Mouse (Mus musculus) kidney, adult 2 months (tissue): Measurements from ENCODE around the gene Phrf1. TPM values are rescaled to one million over a fixed set of nuclear protein-coding genes. Genes with fewer than 3 reads are reported as not detected.

Source experiments
- DNase-seq: peaks from one replicate; pipeline ENCODE4 v3.0.0; 2021
- H3K27ac ChIP-seq: fragments of 200-500 bp; 2 replicates; pipeline ENCODE4 v1.5.1; 2012; ENCODE audit warnings: low read depth, low read length, control low read depth, inconsistent platforms; ENCODE audit not compliant: insufficient read depth
- H3K27me3 ChIP-seq: fragments of 200-500 bp; replicated peaks from 2 replicates; pipeline ENCODE4 v1.6.1; 2012; ENCODE audit warnings: mild to moderate bottlenecking, moderate library complexity, low read length, inconsistent platforms; ENCODE audit not compliant: control insufficient read depth, insufficient read depth
- H3K36me3 ChIP-seq: fragments of 200-500 bp; 2 replicates; pipeline ENCODE4 v1.6.1; 2012; ENCODE audit warnings: mild to moderate bottlenecking, moderate library complexity, low read length, inconsistent platforms; ENCODE audit not compliant: control insufficient read depth, insufficient read depth
- H3K4me1 ChIP-seq: fragments of 200-500 bp; 2 replicates; pipeline ENCODE4 v1.6.1; 2011; ENCODE audit warnings: low read length; ENCODE audit not compliant: control insufficient read depth, insufficient read depth
- H3K4me3 ChIP-seq: fragments of 200-500 bp; 2 replicates; pipeline ENCODE4 v1.5.1; 2011; ENCODE audit warnings: mild to moderate bottlenecking, low read depth, low read length, control low read depth; ENCODE audit not compliant: insufficient read depth
- CTCF ChIP-seq: fragments of 200-500 bp; conservative IDR thresholded peaks from 2 replicates; pipeline ENCODE4 v1.5.1; 2011; ENCODE audit warnings: low read depth, mild to moderate bottlenecking, control low read depth, low read length, moderate library complexity, mixed read lengths; ENCODE audit not compliant: insufficient read depth, insufficient read length
- POLR2A ChIP-seq: fragments of 200-500 bp; IDR thresholded peaks from one replicate; pipeline ENCODE4 v1.6.1; 2011; ENCODE audit warnings: low read depth, low read length, control low read depth
- WGBS: fragments of 180-500 bp; shearing (Covaris S2); methylation state at CpG from one replicate; pipeline ENCODE4 v1.1.7; 2018; 5-methylcytosine and 5-hydroxymethylcytosine counted together
- polyA plus RNA-seq: library from polyadenylated mRNA; depleted of rRNA; stranded (reverse); fragments of >200 nt; gene quantifications from 2 replicates; pipeline ENCODE4 v1.2.3, GENCODE M21; 2012

Phrf1 gene
- polyA plus RNA-seq, 1 experiment, result 19.1 TPM

DNA sequence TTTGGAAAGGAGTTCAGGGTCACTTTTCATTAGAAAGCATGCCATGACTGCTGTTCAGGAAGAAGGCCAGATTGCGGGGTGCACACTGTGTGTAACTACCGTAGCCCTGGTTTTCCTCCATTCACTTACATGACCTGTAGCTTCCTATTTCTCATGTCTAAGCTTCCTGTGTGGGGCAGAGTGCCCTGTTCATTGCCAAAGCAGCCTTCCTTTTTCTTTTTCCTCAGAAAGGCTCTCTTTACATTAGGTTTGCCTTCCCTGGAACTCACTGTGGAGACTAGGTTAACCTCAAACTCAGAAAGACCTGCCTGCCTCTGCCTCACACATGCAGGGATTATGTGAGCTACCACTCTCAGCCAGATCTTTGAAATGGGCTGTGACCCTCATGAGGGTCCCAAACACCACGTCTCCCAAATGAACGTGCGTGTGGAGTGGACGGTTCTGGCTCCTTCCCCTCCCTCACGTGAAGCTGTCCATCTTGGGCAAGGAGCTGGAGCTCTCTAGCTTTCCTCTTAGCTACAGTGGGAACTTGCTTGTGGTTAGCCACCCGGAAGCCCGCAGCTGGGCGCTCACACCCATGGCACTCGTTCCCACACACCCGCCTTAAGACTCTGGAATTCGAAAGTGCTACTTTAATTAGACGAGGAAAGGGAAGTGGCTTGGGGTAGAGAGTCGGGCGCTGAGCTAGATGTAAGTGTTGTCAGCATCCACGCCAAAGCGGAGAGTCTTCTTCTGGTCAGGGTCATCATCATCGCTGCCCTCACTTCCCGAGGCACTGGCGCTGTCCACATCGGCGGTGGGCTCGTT lies 40.1 kb downstream of the Phrf1 start:
- peak; percentile 38 for DNase-seq
- peaks cover 3% of the 10 kb centered on the region; the same call in 1 of the 2 replicates for H3K4me1 ChIP-seq
- no peak overlapping the region for H3K27ac ChIP-seq
- H3K36me3 ChIP-seq, result no peaks in the 10 kb centered on the region
- H3K27me3 ChIP-seq, result no peaks in the 10 kb centered on the region
- 72% methylated on average over 24 of the region's 24 CpGs for WGBS
- H3K4me3 ChIP-seq, result no peak overlapping the region; the same call in 1 of the 2 replicates
- no peak for TF ChIP-seq CTCF
- TF ChIP-seq POLR2A, result no peak

DNA sequence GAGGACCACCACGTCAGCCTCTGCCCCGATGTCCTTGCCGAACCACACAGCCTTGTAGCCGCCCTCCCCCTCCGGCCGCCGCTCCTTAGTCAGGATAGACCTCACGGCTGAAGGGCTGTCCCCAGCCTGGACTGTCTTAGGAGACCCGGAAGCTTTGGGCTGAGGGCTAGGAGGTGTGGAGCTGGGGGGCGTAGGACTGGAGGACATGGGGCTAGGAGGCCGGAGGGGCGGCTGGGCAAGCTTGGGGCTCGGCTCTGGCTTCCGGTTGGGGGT lies 40.6 kb downstream of the Phrf1 start:
- Histone ChIP-seq H3K36me3 (no peaks in the 10 kb centered on the region), H3K27me3 (no peaks in the 10 kb centered on the region), H3K27ac (no peak overlapping the region), H3K4me3 (no peak overlapping the region; the same call in 1 of the 2 replicates), H3K4me1 (peaks cover 3% of the 10 kb centered on the region; the same call in 1 of the 2 replicates)
- TF ChIP-seq POLR2A (no peak), CTCF (no peak)
- WGBS, result 79% methylated on average over 14 of the region's 14 CpGs
- no peak for DNase-seq

DNA sequence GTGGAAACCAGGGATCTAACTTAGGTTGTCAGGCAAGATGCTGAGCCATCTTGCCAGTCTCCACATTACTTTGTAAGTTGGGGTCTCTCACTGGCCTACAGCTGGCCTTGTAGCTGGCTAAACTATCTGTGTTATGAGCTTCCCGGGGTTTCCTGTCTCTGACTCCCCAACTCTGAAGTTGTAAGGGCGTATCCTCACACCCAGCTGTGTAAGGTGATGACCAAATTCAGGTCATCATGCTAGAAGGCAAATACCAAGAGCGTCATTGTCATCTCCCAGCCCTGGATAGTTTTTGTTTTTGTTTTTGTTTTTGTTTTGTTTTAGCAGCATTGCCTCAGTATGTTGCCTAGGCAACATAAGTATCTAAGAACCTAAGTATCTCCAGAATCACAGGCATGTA lies 42.0 kb downstream of the Phrf1 start:
- TF ChIP-seq POLR2A, result no peak
- TF ChIP-seq CTCF, result no peak
- DNase-seq, result no peak
- no peaks in the 10 kb centered on the region for H3K36me3 ChIP-seq
- H3K4me1 ChIP-seq, result peaks cover 7% of the 10 kb centered on the region; the same call in 1 of the 2 replicates
- no peak overlapping the region for H3K27ac ChIP-seq
- H3K4me3 ChIP-seq, result no peak overlapping the region
- WGBS, result 87% methylated on average over 3 of the region's 3 CpGs
- no peaks in the 10 kb centered on the region for H3K27me3 ChIP-seq

DNA sequence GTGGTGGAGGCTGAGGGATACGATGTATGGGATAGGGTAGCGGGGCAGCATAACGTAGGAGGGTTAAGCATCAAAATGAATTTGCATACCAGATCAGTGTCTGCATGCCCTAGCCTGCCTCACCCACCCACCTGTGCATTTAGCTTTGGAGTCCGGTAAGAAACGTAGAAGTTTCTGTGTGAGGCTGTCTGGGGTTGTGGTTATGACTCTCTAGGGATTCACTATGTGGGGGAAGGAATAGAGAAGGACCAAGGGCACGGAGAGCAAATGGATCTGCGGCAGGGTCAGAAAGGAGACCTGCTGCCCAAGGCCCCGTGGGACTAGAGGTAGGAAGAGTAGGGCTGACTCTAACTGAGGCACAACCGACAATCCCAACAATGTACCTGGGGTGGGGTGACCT lies 46.8 kb downstream of the Phrf1 start:
- 75% methylated on average over 9 of the region's 9 CpGs for WGBS
- no peak for DNase-seq
- no peaks in the 10 kb centered on the region for H3K27me3 ChIP-seq
- TF ChIP-seq POLR2A (no peak), CTCF (no peak)
- H3K4me3 ChIP-seq, result peak overlapping the region; percentile 56; the same call in 1 of the 2 replicates
- no peak overlapping the region for H3K27ac ChIP-seq
- no peaks in the 10 kb centered on the region for H3K36me3 ChIP-seq
- peaks cover 12% of the 10 kb centered on the region; the same call in 1 of the 2 replicates for H3K4me1 ChIP-seq

DNA sequence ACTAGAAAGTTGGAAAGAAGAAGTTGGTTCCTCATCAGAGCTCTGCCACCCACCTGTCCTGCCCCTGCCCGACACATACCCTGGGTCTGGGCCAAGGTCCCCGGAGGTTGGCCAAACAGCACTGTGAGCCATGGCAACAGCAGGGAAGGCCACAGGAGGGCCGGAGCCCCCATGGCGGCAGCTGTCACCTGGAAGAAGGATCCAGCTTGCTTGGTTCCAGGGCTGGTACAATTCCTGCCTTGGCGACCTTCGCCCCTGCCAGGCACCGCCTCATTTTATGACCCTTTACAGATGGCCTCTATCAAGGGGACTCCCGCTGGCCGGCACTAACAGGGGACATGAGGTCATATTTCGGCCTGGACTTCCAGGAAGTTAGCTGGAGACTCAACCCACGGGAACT lies 48.0 kb downstream of the Phrf1 start, which contains the start of gene Cdhr5:
Gene Cdhr5, minus strand, starts transcription at position 241 of the 400 bp plus-strand sequence.
- peak; percentile 91 for DNase-seq
- H3K4me3 ChIP-seq, result peak within 1 kb of the TSS; percentile 56
- no peaks in the 10 kb centered on the region for H3K27me3 ChIP-seq
- no peaks in the 10 kb centered on the region for H3K36me3 ChIP-seq
- WGBS, result 29% methylated on average over 11 of the region's 11 CpGs
- peaks cover 17% of the 10 kb centered on the region for H3K4me1 ChIP-seq
- TF ChIP-seq POLR2A (no peak), CTCF (no peak)
- H3K27ac ChIP-seq, result peak within 1 kb of the TSS; percentile 66

DNA sequence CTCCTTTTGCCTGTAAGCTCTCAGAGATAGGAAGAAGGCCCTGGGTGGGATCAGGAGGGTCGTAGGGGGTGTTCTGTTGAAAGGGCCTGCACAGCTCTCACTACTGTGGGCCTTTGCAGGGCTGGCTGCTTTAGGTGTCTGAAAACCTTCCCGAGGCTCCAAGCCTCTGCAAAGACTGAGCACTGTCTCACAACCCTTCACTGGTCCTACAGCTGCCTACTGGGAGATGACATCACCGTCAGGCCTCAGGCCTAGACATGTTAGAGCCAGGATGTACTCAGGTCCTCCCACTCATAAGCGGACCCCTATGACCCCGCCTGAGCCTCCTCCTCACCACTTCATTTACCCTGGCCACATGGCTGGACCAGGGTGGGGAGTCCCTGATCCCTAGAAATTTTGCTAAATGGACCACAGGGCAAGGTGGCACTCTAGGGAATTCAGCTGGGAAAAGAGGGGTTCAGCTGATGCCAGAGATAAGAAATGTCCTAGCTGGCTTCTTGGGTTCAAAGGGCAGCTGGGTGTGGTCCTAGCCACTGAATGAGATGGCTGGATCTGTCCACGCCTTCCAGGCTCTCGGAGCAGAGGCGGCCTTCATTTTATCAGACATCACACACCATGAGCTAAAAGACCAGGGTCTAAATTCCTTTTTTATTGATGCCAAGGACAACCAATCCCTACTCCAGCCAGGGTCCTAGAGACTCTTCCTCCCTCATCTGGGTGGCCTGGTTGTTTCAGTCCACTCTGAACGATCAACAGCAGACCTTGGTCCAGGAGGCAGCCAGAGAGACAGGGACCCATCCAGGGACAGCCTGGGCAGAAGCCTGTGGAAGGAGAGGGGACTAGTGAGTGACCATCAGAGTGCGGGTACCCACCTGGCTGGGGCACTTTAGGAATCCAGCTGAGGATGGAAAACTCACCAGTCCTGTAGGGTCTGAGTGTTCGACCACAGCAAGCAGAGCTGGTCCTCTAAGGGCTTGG lies 49.4 kb downstream of the Phrf1 start:
- Histone ChIP-seq H3K4me1 (peaks cover 21% of the 10 kb centered on the region), H3K27me3 (no peaks in the 10 kb centered on the region), H3K4me3 (no peak overlapping the region), H3K36me3 (no peaks in the 10 kb centered on the region), H3K27ac (no peak overlapping the region)
- 76% methylated on average over 11 of the region's 11 CpGs for WGBS
- TF ChIP-seq POLR2A (no peak), CTCF (no peak)
- DNase-seq, result no peak
